Mouse (Mus musculus): Measurements from ENCODE around the gene Gm2564.
"Not testable (repeated sequence)": the region's sequence is repeated elsewhere in the genome, so short reads cannot be mapped to it uniquely, and the experiment has no call there.

Gene Gm2564

DNA sequence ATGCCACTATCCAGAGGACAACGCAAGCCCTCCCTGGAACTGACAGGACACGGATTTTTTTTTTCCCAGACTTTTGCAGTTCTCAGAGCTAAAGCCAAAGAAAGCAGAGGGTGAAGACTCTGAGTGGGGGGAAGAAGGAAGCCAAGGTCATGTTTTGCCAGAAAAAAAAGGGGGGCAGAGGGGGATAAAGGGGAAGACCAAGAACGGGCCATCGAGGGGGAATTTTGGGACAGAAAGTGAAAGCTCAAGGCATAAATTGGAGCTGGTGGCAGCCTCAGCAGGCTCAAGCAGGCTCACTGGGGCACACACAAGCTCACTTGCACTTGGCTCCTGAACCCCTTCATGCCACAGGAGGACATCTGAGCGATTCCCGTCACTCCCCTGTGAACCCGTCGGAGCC lies at the start of gene Gm2564:
Gene Gm2564 (plus strand): TSS at position 301 of the 400 bp plus-strand sequence.
- DNase-seq, result not testable (repeated sequence)

DNA sequence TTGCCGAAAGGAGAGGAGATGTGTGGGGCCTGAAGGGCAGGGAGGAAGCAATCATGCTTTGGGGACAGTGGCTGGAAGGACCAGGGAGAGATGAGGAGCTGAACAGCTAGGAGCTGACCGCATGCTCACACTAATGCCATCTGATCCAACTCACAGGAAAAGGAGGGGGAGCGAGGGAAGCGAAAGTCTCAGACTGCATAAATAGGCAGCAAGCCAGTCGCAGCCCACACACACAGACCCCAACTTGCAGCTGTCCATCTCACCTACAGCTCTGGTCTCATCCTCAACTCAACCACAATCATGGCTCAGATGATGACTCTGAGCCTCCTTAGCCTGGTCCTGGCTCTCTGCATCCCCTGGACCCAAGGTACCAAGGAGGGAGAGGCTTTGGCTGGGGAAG lies 17.6 kb upstream of the Gm2564 start, which contains the start of gene Gm10591:
Gene Gm10591 (plus strand): TSS at position 301 of the 400 bp plus-strand sequence.
- DNase-seq, result not testable (repeated sequence)

DNA sequence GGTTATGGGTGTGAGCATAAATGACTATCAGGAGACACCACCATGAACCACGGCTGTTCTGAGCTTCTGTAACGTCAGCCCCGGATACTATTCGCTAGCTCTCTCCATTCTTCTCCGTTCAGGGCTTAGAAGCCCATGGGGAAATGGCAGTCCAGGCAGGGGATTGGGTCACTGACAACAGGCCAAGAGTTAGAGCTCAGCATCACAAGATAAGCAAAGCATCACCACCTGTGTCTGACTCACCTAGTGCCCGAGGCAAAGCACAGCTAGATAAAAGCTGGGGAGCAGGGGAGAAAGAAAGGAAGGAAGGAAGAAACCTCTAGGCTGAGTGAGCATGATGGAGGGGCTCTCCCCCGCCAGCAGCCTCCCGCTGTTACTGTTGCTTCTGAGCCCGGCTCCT lies 25.4 kb downstream of the Gm2564 start, which contains the start of gene Ccl27b:
Gene Ccl27b (plus strand): TSS at position 301 of the 400 bp plus-strand sequence.
- DNase-seq, result not testable (repeated sequence)

DNA sequence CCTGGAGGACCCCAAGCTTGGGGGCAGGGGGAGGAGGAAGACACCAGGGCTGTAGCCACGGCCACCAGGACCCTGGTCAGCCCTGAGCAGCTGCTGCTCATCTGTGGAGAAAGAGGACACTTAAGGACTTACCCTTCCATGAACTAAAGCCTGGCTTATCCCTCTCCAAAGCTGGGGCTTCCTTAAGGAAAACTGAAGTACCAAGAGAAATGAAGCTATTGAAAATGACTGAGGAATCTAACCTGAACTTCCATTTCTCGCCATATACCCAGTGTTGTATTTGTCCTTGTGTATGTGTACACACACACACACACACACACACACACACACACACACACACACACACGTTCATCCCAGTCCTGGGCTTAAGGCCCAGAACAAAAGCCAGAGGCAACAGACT lies 32.3 kb downstream of the Gm2564 start, which contains the start of gene Il11ra2:
Gene Il11ra2 (minus strand): TSS at position 101 of the 400 bp plus-strand sequence.
- not testable (repeated sequence) for DNase-seq

DNA sequence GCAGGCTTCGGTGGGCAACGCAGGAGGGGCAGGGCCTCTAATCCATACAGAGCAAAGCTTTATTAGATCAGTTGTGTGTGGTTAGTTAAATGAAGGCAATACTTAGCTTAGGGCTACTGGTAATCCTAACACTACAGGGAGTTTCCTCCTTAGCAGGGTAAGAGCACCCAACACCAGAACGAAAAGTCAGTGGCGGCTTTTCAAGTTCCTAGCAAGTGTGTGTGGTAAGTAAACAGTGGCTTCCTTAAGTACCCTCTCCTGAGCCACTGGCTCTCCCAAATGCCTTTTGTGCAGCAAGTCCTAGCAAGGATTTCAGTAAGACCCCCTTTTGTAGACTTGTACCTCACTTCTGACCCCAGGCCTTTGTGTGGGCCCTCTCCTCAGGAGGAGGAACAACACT lies 45.9 kb downstream of the Gm2564 start:
- DNase-seq, result not testable (repeated sequence)

DNA sequence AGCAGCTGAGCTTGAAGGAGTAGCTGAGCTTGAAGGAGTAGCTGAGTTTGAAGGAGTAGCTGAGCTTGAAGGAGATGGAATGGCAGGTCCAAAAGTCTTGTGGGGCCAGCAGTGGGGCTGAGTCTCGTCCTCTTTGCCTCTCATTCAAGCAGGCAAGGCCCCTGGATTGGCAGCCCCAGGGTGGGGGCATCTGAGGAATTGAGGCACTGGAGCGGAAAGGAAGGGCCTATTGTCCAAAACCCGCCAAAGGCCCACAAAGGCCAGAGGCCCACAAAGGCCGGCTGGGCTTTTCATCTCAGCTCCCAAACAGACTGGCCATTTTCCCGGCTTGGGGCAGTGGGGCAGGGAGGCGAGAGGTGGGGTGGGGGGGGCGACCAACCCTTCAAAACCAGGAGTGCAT lies 49.8 kb downstream of the Gm2564 start:
- DNase-seq, result not testable (repeated sequence)

DNA sequence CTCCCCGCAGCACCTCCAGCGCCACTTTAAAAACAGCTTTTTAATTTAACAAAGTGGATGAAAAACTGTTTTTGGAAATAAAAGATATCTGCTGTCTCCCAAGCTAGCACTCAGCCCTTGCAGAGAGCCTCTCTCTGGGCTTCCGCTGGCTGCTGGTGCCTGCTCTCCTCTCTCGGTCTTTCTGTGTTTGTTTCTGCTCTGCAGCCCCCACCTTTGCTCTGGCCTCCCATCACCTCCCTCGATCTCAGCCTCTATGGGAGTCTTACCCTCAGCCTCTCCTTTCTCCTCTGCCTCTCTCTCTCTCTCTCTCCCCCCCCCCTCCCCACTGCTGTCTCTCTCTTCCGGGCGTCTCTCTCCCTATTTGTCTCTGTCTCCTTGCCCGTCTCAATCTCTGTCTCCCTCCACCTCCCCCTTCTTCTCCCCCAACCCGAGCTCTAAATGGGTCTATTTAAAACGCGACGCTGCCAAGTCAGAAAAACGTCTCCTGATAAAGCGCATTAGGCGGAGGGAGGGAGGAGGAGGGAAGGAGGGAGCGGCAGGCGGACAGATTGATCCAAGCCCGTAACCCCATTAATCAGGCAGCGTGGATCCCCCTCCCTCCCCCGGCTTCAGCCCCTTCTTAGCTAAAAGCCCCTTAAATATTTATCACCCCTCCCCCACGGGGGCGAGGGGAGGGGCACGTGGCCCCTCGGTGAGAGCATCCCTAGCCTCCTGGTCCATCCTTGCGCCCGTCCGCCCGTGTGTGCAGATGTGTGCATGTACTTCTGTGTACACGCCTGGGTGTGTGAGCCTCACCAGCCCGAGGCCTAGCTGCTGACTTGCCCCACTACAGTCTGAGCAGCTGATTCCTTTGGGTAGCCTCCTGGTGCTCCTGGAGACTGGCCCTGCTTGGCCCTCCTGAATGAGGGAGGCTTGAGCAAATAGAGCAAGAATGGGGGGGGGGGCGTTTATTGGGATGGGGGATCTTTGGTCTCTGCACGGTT lies 51.1 kb downstream of the Gm2564 start:
- not testable (repeated sequence) for DNase-seq
